Mouse (Mus musculus) MEL (cell line): ENCODE measurements around the gene Hhipl2.

Experiments used
- CTCF ChIP-seq, 3 experiments: IDR thresholded peaks in 2 of 3; conservative IDR thresholded peaks in 1 of 3; 2 replicates each; pipeline ENCODE4 v1.5.1; 2011 to 2012; ENCODE audit warnings: low read length in 3 of 3, low read depth in 2 of 3, mild to moderate bottlenecking in 2 of 3, improper control_type of control experiment in 1 of 3, inconsistent platforms in 1 of 3, mixed read lengths in 1 of 3, moderate library complexity in 1 of 3; ENCODE audit not compliant: control insufficient read depth in 1 of 3, insufficient read depth in 1 of 3, poor library complexity in 1 of 3, severe bottlenecking in 1 of 3
- EP300 ChIP-seq, 2 experiments: IDR thresholded peaks; 2 replicates each; pipeline ENCODE4 v1.6.1; 2011; ENCODE audit warnings: improper control_type of control experiment in 2 of 2, low read length in 2 of 2, low read depth in 1 of 2, mild to moderate bottlenecking in 1 of 2
- MXI1 ChIP-seq: IDR thresholded peaks from 2 replicates; pipeline ENCODE4 v1.6.1; 2011; ENCODE audit warnings: mild to moderate bottlenecking, low read depth, low read length, improper control_type of control experiment
- MYC ChIP-seq: IDR thresholded peaks from 2 replicates; pipeline ENCODE4 v1.6.1; 2011; ENCODE audit warnings: low read depth, mild to moderate bottlenecking, low read length, improper control_type of control experiment, moderate library complexity
- POLR2A ChIP-seq, 2 experiments: IDR thresholded peaks; 2 replicates each; pipeline ENCODE4 v1.6.1; 2011 to 2012; ENCODE audit warnings: low read length in 2 of 2, mild to moderate bottlenecking in 2 of 2, control low read depth in 1 of 2, improper control_type of control experiment in 1 of 2, low read depth in 1 of 2, moderate library complexity in 1 of 2; ENCODE audit not compliant: control insufficient read depth in 1 of 2, insufficient read depth in 1 of 2, poor library complexity in 1 of 2
- POLR2AphosphoS2 ChIP-seq: IDR thresholded peaks from 2 replicates; pipeline ENCODE4 v1.6.1; 2011; ENCODE audit warnings: low read length, improper control_type of control experiment
- TAL1 ChIP-seq: IDR thresholded peaks from 2 replicates; pipeline ENCODE4 v1.6.1; 2012; ENCODE audit warnings: mild to moderate bottlenecking, inconsistent platforms, low read length, moderate library complexity, mixed read lengths

GRCm38 (mm10) chr1:183417873-183418272 lies at the start of gene Hhipl2:
- TF ChIP-seq MXI1 (no peak), POLR2AphosphoS2 (no peak), CTCF (IDR thresholded peaks at IDR 0.05 in 2 of 3, conservative IDR thresholded peaks at IDR 0.05 in 1 of 3; ENCODE audit: control insufficient read depth in 1 of 3, insufficient read depth in 1 of 3, low read depth in 2 of 3, low read length in 3 of 3, poor library complexity in 1 of 3, severe bottlenecking in 1 of 3) (no peak), EP300 (IDR thresholded peaks at IDR 0.05; ENCODE audit: low read depth in 1 of 2, low read length in 2 of 2) (no peak), MYC (no peak), TAL1 (no peak), POLR2A (IDR thresholded peaks at IDR 0.05; ENCODE audit: control insufficient read depth in 1 of 2, insufficient read depth in 1 of 2, low read depth in 1 of 2, low read length in 2 of 2, poor library complexity in 1 of 2) (no peak)
